Mouse (Mus musculus): ENCODE results near the gene Slc39a11. TPM values are rescaled to one million over a fixed set of nuclear protein-coding genes. Genes with fewer than 3 reads are reported as not detected.
A peak's percentile ranks its signal among the peaks of the same experiment; 100 is the strongest.
"Not testable (repeated sequence)": the region's sequence is repeated elsewhere in the genome, so short reads cannot be mapped to it uniquely, and the experiment has no call there.

Gene Slc39a11
- polyA plus RNA-seq, 1 experiment from 2014 or later: 18.3 TPM

DNA sequence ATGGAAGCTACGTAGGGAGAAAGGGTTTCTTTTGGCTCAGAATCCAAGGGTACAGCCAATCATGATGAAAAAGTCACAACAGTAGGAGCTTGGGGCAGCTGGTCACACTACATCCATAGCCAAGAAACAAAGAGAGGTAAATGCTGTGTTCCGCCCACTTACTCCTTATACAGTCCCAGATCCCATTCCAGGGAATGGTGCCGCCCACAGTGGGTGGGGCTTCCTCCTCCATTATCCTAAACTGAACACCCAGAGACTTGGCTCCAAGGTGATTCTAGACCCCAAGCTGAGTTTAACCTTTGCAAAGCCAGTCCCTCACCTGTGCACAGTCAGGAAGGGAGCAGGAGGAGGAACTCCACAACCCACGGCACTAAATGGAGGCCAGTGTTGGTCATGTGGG lies 72.7 kb downstream of the Slc39a11 start:
- H3K4me2 ChIP-seq: no peak overlapping the region
- H3K27ac ChIP-seq: no peak overlapping the region
- H3K36me3 ChIP-seq: no peaks in the 10 kb centered on the region
- no peaks in the 10 kb centered on the region for H3K9me3 ChIP-seq (replicated peaks)
- no peaks in the 10 kb centered on the region for H3K4me1 ChIP-seq
- no peak overlapping the region for H3K9ac ChIP-seq
- H3K27me3 ChIP-seq (replicated peaks): no peaks in the 10 kb centered on the region
- H3K4me3 ChIP-seq: no peak overlapping the region
- WGBS (ENCODE audit: insufficient replicate concordance): 59% methylated on average over 4 of the region's 4 CpGs
- ATAC-seq: no peak

DNA sequence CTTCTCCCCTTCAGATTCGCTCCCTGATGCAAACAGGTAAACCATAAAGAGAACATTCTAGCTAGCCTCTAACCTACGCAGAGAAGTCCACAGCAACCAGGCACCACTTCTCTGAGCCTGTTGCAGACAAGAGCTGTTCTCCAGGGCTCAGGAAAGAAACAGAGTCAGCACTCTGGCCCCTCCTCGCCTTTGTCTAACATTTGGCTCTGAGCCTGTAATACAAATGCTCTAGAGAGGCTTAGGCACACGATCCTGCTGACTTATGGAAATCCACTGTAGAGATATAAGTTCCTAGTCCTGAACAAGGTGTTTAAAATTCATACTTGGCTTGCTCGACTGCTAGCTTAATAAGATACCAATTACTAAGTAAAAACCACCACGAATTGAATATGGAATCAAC lies 77.2 kb downstream of the Slc39a11 start:
- Histone ChIP-seq H3K9ac (no peak overlapping the region), H3K36me3 (no peaks in the 10 kb centered on the region), H3K4me2 (no peak overlapping the region), H3K27me3 (replicated peaks) (no peaks in the 10 kb centered on the region), H3K4me1 (no peaks in the 10 kb centered on the region), H3K4me3 (no peak overlapping the region), H3K27ac (no peak overlapping the region), H3K9me3 (replicated peaks) (no peaks in the 10 kb centered on the region)
- no peak for ATAC-seq
- WGBS (ENCODE audit: insufficient replicate concordance): 60% methylated on average over 6 of the region's 6 CpGs

DNA sequence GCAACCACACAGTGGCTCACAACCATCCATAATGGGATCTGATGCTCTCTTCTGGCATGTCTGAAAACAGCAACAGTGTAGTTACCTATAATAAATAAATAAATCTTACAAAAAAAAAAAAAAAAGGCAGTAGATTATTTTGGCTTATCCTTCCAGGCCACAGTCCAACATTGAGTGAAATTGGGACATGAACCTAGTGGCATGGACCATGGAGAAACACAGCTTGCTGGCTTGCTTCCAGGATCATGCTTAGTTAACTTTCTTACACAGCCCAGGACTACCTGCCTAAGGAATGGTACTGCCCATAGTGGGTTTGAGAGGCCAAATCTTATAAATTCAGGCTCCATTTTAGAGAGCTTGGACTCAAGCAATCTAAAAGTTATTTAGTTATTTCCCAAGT lies 78.3 kb downstream of the Slc39a11 start:
- Histone ChIP-seq H3K36me3 (no peaks in the 10 kb centered on the region), H3K4me1 (no peaks in the 10 kb centered on the region), H3K27me3 (replicated peaks) (no peaks in the 10 kb centered on the region), H3K9ac (no peak overlapping the region), H3K4me3 (no peak overlapping the region), H3K9me3 (replicated peaks) (no peaks in the 10 kb centered on the region), H3K4me2 (no peak overlapping the region), H3K27ac (no peak overlapping the region)
- ATAC-seq: no peak

DNA sequence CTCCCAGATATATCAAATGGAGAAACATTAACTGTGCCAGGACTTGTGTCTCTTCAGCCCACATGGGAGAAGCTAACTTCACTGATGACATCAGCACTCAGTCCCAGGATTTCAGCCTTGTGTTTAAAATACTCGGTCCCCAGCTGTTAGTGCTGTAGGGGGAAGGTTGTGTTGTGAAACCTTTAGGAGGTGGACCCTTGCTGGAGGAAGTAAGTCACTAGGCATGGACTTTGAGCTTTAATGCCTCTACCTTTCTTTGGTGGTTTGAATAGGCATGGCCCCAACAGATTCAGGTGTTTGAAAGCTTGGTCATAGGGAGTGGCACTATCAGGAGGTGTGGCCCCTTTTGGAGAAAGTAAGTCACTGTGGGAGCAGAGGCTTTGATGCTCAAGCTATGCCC lies 80.9 kb downstream of the Slc39a11 start:
- H3K36me3 ChIP-seq: no peaks in the 10 kb centered on the region
- no peak overlapping the region for H3K9ac ChIP-seq
- H3K27me3 ChIP-seq (replicated peaks): no peaks in the 10 kb centered on the region
- ATAC-seq: no peak
- H3K9me3 ChIP-seq (replicated peaks): no peaks in the 10 kb centered on the region
- H3K4me3 ChIP-seq: no peak overlapping the region
- H3K4me2 ChIP-seq: no peak overlapping the region
- H3K4me1 ChIP-seq: peaks cover 16% of the 10 kb centered on the region
- WGBS (ENCODE audit: insufficient replicate concordance): 52% methylated on average over 1 of the region's 1 CpGs
- H3K27ac ChIP-seq: no peak overlapping the region

DNA sequence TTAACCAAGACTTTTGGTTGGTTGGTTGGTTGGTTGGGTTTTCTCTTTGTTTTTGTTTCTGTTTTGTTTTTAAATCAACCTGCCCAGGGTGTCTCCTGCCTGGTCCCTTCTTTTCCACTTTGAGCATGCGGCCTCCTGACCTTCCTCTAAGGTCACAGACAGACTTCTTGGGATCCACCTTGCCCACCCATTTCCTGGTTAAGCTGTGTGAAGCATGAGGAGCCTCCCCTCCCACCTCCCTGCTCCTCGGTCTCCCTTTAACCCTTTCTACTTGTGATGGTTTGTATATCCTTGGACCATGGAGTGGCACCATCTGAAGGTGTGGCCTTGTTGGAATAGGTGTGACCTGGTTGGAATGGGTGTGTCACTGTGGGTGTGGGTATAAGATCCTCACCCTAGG lies 82.0 kb downstream of the Slc39a11 start:
- not testable (repeated sequence) for H3K36me3 ChIP-seq; ATAC-seq; H3K9ac ChIP-seq; H3K4me3 ChIP-seq; H3K9me3 ChIP-seq (replicated peaks); H3K4me2 ChIP-seq; H3K27ac ChIP-seq; H3K27me3 ChIP-seq (replicated peaks)
- H3K4me1 ChIP-seq: peaks cover 16% of the 10 kb centered on the region
- 74% methylated on average over 2 of the region's 2 CpGs for WGBS (ENCODE audit: insufficient replicate concordance)

DNA sequence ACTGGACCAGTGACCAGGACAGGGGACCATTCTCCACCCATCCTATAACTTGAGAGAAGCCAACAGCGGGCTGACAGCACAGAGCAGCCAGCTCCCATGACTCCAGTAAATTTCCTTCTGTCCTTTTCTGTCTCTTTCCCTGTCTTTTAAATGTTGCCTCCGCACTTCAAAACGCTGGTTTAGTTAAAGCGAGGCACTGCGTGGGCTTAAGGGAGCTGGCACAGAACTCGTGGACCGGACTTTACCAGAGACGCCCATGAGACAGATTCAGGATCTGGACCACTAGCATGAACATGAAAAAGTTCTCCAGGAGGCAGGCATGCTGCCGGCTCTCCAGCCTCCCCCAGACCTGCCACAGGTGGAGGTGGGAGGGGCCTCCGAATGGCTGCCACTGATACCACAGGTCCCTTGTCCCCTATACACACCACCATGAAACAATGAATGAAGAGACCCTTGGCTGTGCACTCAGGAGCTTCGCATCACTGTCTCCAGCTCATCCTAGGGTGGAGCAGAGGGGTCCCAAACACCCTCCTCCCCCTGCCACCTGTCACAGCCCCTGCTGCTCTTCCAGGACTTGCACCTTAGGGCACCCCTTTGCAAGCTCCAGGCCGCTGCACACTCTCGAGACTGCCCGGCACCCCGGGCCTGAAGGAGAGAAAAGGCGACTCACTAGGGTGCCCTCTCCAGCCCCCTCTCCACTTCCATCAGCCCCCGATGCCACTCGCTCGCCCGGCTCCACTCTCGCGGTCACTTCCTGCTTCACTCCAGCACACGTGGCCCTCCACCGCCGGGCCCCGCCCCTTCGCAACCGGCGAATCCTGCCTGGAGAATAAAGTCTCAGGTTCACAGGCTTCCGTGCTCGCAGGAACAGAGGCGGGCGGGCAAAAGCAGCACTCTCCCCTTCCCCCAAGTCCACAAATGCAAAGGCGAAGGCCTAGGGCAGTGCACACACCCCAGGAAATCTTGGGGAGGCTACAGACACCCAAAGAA lies 84.6 kb downstream of the Slc39a11 start:
- Histone ChIP-seq H3K4me2 (peak overlapping the region; percentile 92), H3K27me3 (replicated peaks) (no peaks in the 10 kb centered on the region), H3K27ac (no peak overlapping the region), H3K9me3 (replicated peaks) (no peaks in the 10 kb centered on the region), H3K4me1 (peaks cover 16% of the 10 kb centered on the region), H3K9ac (peak overlapping the region; percentile 69), H3K4me3 (peak overlapping the region; percentile 68), H3K36me3 (no peaks in the 10 kb centered on the region; the same call in 1 of the 2 replicates)
- peak; percentile 80 for ATAC-seq
- 8% methylated on average over 31 of the region's 34 CpGs for WGBS (ENCODE audit: insufficient replicate concordance)

DNA sequence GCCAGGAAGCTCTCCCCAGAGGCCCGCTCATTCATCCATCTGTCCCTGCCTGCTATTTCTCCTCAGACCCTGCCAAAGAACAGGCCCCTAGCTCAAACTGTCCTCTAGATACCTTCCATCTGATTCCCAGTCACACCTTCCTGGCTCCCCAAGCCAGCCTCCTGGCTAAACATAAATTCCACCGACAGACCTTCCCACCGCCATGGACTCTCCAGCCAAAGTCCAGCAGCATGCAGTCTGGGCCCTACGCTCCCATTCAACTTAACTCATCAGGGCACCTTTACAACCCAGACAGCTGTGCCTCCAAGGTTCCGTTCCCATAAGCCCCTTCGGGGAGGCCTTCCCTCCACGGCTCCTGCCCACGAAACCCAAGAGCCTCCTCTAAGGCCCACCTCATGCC lies 87.6 kb downstream of the Slc39a11 start:
- no peak overlapping the region for H3K4me2 ChIP-seq
- ATAC-seq: no peak
- WGBS (ENCODE audit: insufficient replicate concordance): 86% methylated on average over 8 of the region's 8 CpGs
- H3K27ac ChIP-seq: no peak overlapping the region
- H3K4me1 ChIP-seq: peaks cover 16% of the 10 kb centered on the region
- H3K27me3 ChIP-seq (replicated peaks): no peaks in the 10 kb centered on the region
- no peak overlapping the region for H3K9ac ChIP-seq
- H3K4me3 ChIP-seq: no peak overlapping the region
- peaks cover 11% of the 10 kb centered on the region; the same call in 1 of the 2 replicates for H3K36me3 ChIP-seq
- no peaks in the 10 kb centered on the region for H3K9me3 ChIP-seq (replicated peaks)

DNA sequence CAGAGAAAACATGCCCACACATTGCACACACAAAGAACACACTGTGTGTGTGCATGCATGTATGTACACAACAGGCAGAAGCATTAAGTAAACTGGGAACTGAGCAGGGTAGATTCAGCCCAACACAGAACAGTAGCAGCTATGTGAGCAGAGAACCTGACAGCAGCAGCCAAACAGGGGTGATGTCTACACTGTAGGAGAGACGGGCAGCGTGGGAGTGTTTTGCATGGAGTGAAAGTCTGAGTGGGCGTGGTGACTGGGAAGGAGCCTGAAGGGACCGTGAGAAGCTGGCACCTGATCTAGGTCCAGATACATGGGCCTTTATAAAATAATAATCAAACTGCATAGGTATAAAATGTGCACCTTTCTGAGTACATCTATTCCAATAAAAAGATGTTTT lies 89.7 kb downstream of the Slc39a11 start:
- no peaks in the 10 kb centered on the region for H3K9me3 ChIP-seq (replicated peaks)
- no peak overlapping the region for H3K4me3 ChIP-seq
- H3K27ac ChIP-seq: no peak overlapping the region
- peaks cover 7% of the 10 kb centered on the region for H3K4me1 ChIP-seq
- ATAC-seq: no peak
- peaks cover 11% of the 10 kb centered on the region; the same call in 1 of the 2 replicates for H3K36me3 ChIP-seq
- WGBS (ENCODE audit: insufficient replicate concordance): 78% methylated on average over 4 of the region's 4 CpGs
- no peaks in the 10 kb centered on the region for H3K27me3 ChIP-seq (replicated peaks)
- H3K4me2 ChIP-seq: no peak overlapping the region
- no peak overlapping the region for H3K9ac ChIP-seq

DNA sequence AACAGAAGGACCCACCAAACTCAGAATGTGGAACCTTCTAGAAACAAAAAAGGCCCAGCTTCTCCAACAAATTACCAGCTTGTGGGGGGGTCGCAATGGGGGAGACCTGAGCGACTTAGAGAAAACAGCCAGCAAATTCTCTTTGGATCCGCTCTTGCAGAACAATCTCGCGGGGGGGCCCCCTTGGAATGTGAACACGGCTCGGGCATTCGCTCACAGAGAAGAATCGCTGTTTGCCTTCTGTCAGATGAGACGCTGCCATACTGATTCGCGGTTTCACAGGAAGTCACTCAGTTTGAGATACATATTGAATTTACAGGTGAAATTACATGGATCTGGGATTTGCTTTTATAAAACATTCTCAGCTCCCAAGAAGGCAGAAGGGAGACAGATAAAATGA lies 91.4 kb downstream of the Slc39a11 start:
- Histone ChIP-seq H3K9ac (no peak overlapping the region), H3K27me3 (replicated peaks) (no peaks in the 10 kb centered on the region), H3K4me2 (no peak overlapping the region), H3K9me3 (replicated peaks) (no peaks in the 10 kb centered on the region), H3K27ac (no peak overlapping the region), H3K36me3 (peaks cover 11% of the 10 kb centered on the region; the same call in 1 of the 2 replicates), H3K4me3 (no peak overlapping the region), H3K4me1 (no peaks in the 10 kb centered on the region)
- no peak for ATAC-seq
- WGBS (ENCODE audit: insufficient replicate concordance): 81% methylated on average over 12 of the region's 12 CpGs

DNA sequence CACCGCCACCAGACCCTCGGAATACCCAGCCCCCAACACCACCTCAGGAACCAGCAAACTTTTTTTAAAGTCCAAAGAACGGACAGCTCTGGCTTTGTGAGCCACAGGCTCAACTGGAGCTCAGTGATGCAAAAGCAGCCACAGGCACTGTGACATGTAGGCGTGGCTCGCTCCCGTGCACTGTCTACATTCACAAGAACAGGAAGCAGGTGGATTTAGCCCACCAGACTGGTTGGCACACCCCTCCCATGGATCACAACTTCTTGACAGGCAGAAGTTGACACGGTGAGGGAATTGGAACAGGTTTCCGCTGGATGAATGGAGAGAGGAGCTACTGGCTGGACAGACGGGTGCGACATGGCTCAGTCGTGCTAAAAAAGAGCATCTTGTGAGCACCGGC lies 93.7 kb downstream of the Slc39a11 start:
- Histone ChIP-seq H3K36me3 (peaks cover 12% of the 10 kb centered on the region; the same call in 1 of the 2 replicates), H3K9ac (no peak overlapping the region), H3K4me2 (no peak overlapping the region), H3K27me3 (replicated peaks) (no peaks in the 10 kb centered on the region), H3K4me3 (no peak overlapping the region), H3K27ac (no peak overlapping the region), H3K4me1 (0 out of 2 replicates have a peak, but pooled peaks cover 3% of the 10 kb centered on the region), H3K9me3 (replicated peaks) (no peaks in the 10 kb centered on the region)
- WGBS (ENCODE audit: insufficient replicate concordance): 73% methylated on average over 12 of the region's 12 CpGs
- ATAC-seq: no peak

DNA sequence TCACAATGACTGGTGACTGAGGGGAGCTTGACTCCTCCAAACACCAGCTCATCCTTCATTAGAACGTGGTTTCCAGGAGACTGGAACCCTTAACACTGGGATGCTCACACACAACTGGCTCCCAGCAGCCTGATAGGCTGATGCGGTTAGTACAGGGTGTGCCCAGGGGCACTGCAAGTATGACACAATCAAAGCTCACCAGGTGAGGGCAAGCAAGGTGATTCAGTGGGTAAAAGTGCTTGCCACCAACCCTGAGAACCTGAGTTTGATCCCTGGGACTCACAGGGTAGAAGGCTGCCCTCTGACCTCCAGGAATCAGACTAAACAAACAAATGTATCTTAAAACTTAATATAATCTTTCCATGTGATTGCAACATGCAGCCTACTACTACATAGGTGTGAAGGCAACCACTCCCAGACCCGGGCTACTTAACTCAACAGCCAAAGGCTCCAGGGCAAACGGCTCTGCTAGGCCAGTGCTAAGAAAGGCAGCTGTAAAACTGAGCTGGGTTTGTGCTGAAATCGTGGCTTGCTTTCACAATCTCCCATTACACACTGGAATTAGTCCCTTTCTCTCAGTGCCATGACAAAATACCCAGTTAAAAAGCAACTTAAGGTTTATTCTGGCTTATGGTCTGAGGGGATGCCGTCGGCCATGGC lies 95.0 kb downstream of the Slc39a11 start:
- Histone ChIP-seq H3K9me3 (replicated peaks) (no peaks in the 10 kb centered on the region), H3K27me3 (replicated peaks) (no peaks in the 10 kb centered on the region), H3K4me1 (0 out of 2 replicates have a peak, but pooled peaks cover 3% of the 10 kb centered on the region), H3K4me2 (no peak overlapping the region), H3K36me3 (peaks cover 14% of the 10 kb centered on the region; the same call in 1 of the 2 replicates), H3K4me3 (no peak overlapping the region), H3K27ac (no peak overlapping the region), H3K9ac (no peak overlapping the region)
- ATAC-seq: no peak
- WGBS (ENCODE audit: insufficient replicate concordance): 74% methylated on average over 7 of the region's 7 CpGs

DNA sequence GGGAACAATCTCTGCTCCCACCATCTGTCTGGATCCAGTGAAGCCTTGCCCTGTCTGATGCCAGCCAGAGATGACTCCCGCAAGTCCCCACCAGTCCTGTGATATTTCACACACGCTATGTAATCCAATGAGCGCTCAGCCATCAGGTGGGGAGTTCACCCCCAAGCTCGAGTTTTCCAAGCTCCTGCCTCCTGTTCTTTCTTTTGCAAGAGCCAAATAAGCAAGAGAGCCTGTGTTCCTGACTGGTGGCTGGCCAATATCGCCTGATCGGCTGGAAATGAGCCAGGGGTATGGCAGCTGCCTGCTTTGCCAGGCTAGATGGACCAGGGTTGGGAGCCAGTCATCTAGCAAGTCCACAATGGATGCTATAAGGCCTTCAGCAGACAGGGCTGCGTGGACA lies 95.7 kb downstream of the Slc39a11 start:
- 0 out of 2 replicates have a peak, but pooled peaks cover 3% of the 10 kb centered on the region for H3K4me1 ChIP-seq
- no peak overlapping the region for H3K4me2 ChIP-seq
- H3K27me3 ChIP-seq (replicated peaks): no peaks in the 10 kb centered on the region
- H3K9ac ChIP-seq: no peak overlapping the region
- H3K4me3 ChIP-seq: no peak overlapping the region
- ATAC-seq: no peak
- no peak overlapping the region for H3K27ac ChIP-seq
- WGBS (ENCODE audit: insufficient replicate concordance): 76% methylated on average over 7 of the region's 7 CpGs
- peaks cover 8% of the 10 kb centered on the region; the same call in 1 of the 2 replicates for H3K36me3 ChIP-seq
- no peaks in the 10 kb centered on the region for H3K9me3 ChIP-seq (replicated peaks)

Data from liver, embryonic 12.5 days (tissue).